Mouse (Mus musculus) lung, embryonic 16.5 days (tissue): ENCODE results near the gene E2f3. TPM values are rescaled to one million over a fixed set of nuclear protein-coding genes. Genes with fewer than 3 reads are reported as not detected.

Source experiments
- ATAC-seq: fragments of 200-750 bp; cut with Nextera tagmentation; 2 replicates; pipeline ENCODE4 v1.8.0; 2017; ENCODE audit warnings: low read depth, mild to moderate bottlenecking, moderate library complexity
- H3K27ac ChIP-seq: fragments of 300-500 bp; sonication (generic); 2 replicates; pipeline ENCODE4 v1.5.1; 2014; ENCODE audit warnings: mild to moderate bottlenecking, control low read depth, low read length
- H3K27me3 ChIP-seq: fragments of 300-500 bp; sonication (generic); 2 replicates; pipeline ENCODE4 v1.6.1; 2014; ENCODE audit warnings: low read depth, low read length, mixed read lengths; ENCODE audit not compliant: control insufficient read depth, insufficient read depth
- H3K36me3 ChIP-seq: fragments of 300-500 bp; sonication (generic); 2 replicates; pipeline ENCODE4 v1.6.1; 2014; ENCODE audit warnings: low read length; ENCODE audit not compliant: control insufficient read depth, insufficient read depth
- H3K4me1 ChIP-seq: fragments of 300-500 bp; sonication (generic); replicated peaks from 2 replicates; pipeline ENCODE4 v1.6.1; 2014; ENCODE audit warnings: low read length, mixed read lengths; ENCODE audit not compliant: control insufficient read depth, insufficient read depth
- H3K4me2 ChIP-seq: fragments of 300-500 bp; sonication (generic); 2 replicates; pipeline ENCODE4 v1.6.1; 2014; ENCODE audit warnings: low read depth, low read length, control low read depth
- H3K4me3 ChIP-seq: fragments of 300-500 bp; sonication (generic); 2 replicates; pipeline ENCODE4 v1.5.1; 2014; ENCODE audit warnings: mild to moderate bottlenecking, low read length, control low read depth
- H3K9ac ChIP-seq: fragments of 300-500 bp; sonication (generic); 2 replicates; pipeline ENCODE4 v1.6.1; 2014; ENCODE audit warnings: low read length, control low read depth
- H3K9me3 ChIP-seq: fragments of 300-500 bp; sonication (generic); 2 replicates; pipeline ENCODE4 v1.6.1; 2016; ENCODE audit warnings: low read length; ENCODE audit not compliant: control insufficient read depth
- WGBS: fragments of 180-500 bp; shearing (Covaris S2); extraction: QIAGEN DNeasy Blood & Tissue Kit; methylation state at CpG from one replicate; pipeline ENCODE4 v1.1.7; 2014; 5-methylcytosine and 5-hydroxymethylcytosine counted together
- polyA plus RNA-seq: library from polyadenylated mRNA; unstranded; fragments of >200 nt; fragmentation: Nextera tagmentation; extraction: Ambion mirVana; gene quantifications from 2 replicates; pipeline ENCODE4 v1.2.1, GENCODE M21; 2015

E2f3 gene
- polyA plus RNA-seq, 1 experiment from 2014 or later, result 11.3 TPM

- 87% methylated on average over 5 of the region's 5 CpGs for WGBS
- H3K27me3 ChIP-seq, result no peaks in the 10 kb centered on the region
- H3K4me2 ChIP-seq, result no peak overlapping the region
- no peaks in the 10 kb centered on the region for H3K9me3 ChIP-seq
- no peak for ATAC-seq
- no peak overlapping the region for H3K27ac ChIP-seq
- H3K9ac ChIP-seq, result no peak overlapping the region
- 0 out of 2 replicates have a peak, but pooled peaks cover 3% of the 10 kb centered on the region for H3K36me3 ChIP-seq
- H3K4me1 ChIP-seq, result no peaks in the 10 kb centered on the region
- no peak overlapping the region for H3K4me3 ChIP-seq
Measured at GRCm38 (mm10) chr13:29967367-29967766, 18.5 kb downstream of the E2f3 start.

DNA sequence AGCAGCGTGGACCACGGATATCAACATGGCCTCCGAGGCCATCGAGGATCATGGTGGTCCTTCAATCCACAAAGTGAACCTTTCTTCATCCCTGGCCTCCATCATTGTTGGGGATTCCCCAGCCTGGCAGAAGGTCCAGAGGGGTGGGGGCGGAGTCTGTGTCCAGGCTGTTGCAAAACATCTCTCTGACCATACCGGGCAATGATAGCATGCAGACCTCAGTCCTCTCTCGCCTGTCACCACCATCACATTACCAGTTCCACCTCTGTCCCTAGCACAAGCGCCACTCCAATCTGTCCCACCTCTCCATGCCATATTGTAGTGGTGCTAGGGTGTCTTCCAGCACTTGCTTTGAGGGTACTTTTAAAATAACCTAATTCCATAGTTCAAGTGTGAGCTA, 18.9 kb downstream of the E2f3 start:
- Histone ChIP-seq H3K4me2 (no peak overlapping the region), H3K27me3 (no peaks in the 10 kb centered on the region), H3K27ac (no peak overlapping the region), H3K4me1 (no peaks in the 10 kb centered on the region), H3K4me3 (no peak overlapping the region), H3K9ac (no peak overlapping the region), H3K36me3 (0 out of 2 replicates have a peak, but pooled peaks cover 3% of the 10 kb centered on the region), H3K9me3 (no peaks in the 10 kb centered on the region)
- 95% methylated on average over 8 of the region's 8 CpGs for WGBS
- ATAC-seq, result no peak

- no peak overlapping the region for H3K4me3 ChIP-seq
Measured at GRCm38 (mm10) chr13:29964087-29964486, 21.8 kb downstream of the E2f3 start.

GRCm38 (mm10) chr13:29960416-29960815, 25.4 kb downstream of the E2f3 start:
- 88% methylated on average over 6 of the region's 6 CpGs for WGBS
- no peaks in the 10 kb centered on the region for H3K9me3 ChIP-seq
- no peak overlapping the region for H3K4me2 ChIP-seq
- no peak overlapping the region for H3K4me3 ChIP-seq
- no peak overlapping the region for H3K9ac ChIP-seq
- H3K27me3 ChIP-seq, result no peaks in the 10 kb centered on the region
- H3K36me3 ChIP-seq, result no peaks in the 10 kb centered on the region
- no peaks in the 10 kb centered on the region for H3K4me1 ChIP-seq
- H3K27ac ChIP-seq, result no peak overlapping the region
- ATAC-seq, result no peak

More at GRCm38 (mm10) chr13:29964087-29964486, 21.8 kb downstream of the E2f3 start:
- no peaks in the 10 kb centered on the region for H3K4me1 ChIP-seq
- H3K9ac ChIP-seq, result no peak overlapping the region
- H3K27ac ChIP-seq, result no peak overlapping the region
- H3K36me3 ChIP-seq, result 0 out of 2 replicates have a peak, but pooled peaks cover 3% of the 10 kb centered on the region
- H3K27me3 ChIP-seq, result no peaks in the 10 kb centered on the region
- no peak overlapping the region for H3K4me2 ChIP-seq
- ATAC-seq, result no peak
- WGBS, result 90% methylated on average over 6 of the region's 6 CpGs
- H3K9me3 ChIP-seq, result no peaks in the 10 kb centered on the region

- Histone ChIP-seq H3K27me3 (no peaks in the 10 kb centered on the region), H3K4me1 (no peaks in the 10 kb centered on the region), H3K9ac (no peak overlapping the region), H3K36me3 (peaks cover under 1% of the 10 kb centered on the region; the same call in 1 of the 2 replicates), H3K27ac (no peak overlapping the region), H3K4me2 (no peak overlapping the region), H3K9me3 (0 out of 2 replicates have a peak, but pooled peaks cover 3% of the 10 kb centered on the region), H3K4me3 (no peak overlapping the region)
- ATAC-seq, result 0 out of 2 replicates have a peak, but pooled peaks have one; percentile 45
- WGBS, result 70% methylated on average over 9 of the region's 9 CpGs
Measured at GRCm38 (mm10) chr13:29957731-29958254, 28.1 kb downstream of the E2f3 start.

DNA sequence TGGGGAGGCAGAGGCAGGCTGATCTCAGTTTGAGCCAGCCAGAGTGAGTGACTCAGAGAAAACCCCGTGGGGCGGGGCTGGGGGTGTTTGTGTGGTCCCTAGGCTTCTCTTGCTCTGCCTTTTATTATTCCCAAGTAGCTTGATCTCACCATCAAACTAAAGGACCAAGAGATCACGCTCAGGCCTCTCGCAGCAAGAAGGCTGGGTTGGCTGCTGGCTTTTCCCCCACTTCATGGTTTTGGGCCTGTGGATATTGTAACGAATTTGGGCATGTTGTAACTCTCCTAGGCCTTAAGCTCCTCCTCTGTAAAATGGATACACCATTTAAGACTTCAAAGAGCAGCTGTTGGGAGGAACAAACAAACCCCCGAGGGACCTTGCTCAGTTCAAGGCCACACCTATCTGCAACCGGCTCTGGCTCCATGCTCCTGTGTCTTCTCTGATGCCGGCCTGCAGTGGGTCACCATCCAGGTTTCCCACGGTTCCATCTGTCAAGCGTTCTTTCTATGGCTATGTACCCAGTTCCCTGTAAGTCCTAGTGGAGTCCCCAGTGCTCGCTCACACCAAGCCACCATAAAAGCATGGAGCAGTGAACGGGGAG, 28.9 kb downstream of the E2f3 start:
- Histone ChIP-seq H3K9ac (no peak overlapping the region), H3K4me3 (no peak overlapping the region), H3K36me3 (peaks cover 3% of the 10 kb centered on the region; the same call in 1 of the 2 replicates), H3K4me1 (no peaks in the 10 kb centered on the region), H3K27ac (no peak overlapping the region), H3K9me3 (0 out of 2 replicates have a peak, but pooled peaks cover 3% of the 10 kb centered on the region), H3K4me2 (no peak overlapping the region), H3K27me3 (no peaks in the 10 kb centered on the region)
- WGBS, result 87% methylated on average over 12 of the region's 12 CpGs
- no peak for ATAC-seq

DNA sequence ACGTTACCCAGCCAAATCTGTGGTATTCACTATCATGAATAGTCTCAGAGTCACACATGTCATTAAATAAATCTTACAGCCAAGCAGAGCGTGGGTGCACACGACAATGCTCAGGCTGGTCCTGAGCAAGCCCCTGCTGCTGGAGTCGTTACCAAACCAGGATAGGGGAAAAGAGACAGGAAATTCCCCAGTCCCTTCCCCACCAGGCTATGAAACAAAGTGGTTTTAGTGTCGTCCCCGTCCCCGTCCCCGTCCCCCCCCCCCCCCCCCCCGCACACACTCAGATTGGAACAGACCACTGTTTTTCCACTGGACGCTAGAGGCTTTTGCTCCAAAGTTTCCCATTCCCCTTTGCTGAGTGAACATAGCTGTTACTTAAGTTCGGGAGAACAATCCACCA, 30.6 kb downstream of the E2f3 start:
- 0 out of 2 replicates have a peak, but pooled peaks cover 3% of the 10 kb centered on the region for H3K9me3 ChIP-seq
- no peak for ATAC-seq
- H3K4me1 ChIP-seq, result no peaks in the 10 kb centered on the region
- H3K27me3 ChIP-seq, result no peaks in the 10 kb centered on the region
- H3K9ac ChIP-seq, result no peak overlapping the region
- no peak overlapping the region for H3K27ac ChIP-seq
- H3K36me3 ChIP-seq, result peaks cover 3% of the 10 kb centered on the region
- WGBS, result 75% methylated on average over 8 of the region's 11 CpGs
- H3K4me2 ChIP-seq, result no peak overlapping the region
- no peak overlapping the region for H3K4me3 ChIP-seq

GRCm38 (mm10) chr13:29954741-29955140, 31.1 kb downstream of the E2f3 start:
- peaks cover 3% of the 10 kb centered on the region for H3K36me3 ChIP-seq
- H3K27me3 ChIP-seq, result no peaks in the 10 kb centered on the region
- 95% methylated on average over 10 of the region's 10 CpGs for WGBS
- H3K4me3 ChIP-seq, result no peak overlapping the region
- ATAC-seq, result no peak
- no peak overlapping the region for H3K27ac ChIP-seq
- H3K4me2 ChIP-seq, result no peak overlapping the region
- H3K4me1 ChIP-seq, result no peaks in the 10 kb centered on the region
- 0 out of 2 replicates have a peak, but pooled peaks cover 3% of the 10 kb centered on the region for H3K9me3 ChIP-seq
- no peak overlapping the region for H3K9ac ChIP-seq

GRCm38 (mm10) chr13:29953417-29954045, 32.3 kb downstream of the E2f3 start:
- ATAC-seq, result no peak
- Histone ChIP-seq H3K4me1 (no peaks in the 10 kb centered on the region), H3K27ac (no peak overlapping the region), H3K9me3 (0 out of 2 replicates have a peak, but pooled peaks cover 3% of the 10 kb centered on the region), H3K4me2 (no peak overlapping the region), H3K36me3 (peaks cover 3% of the 10 kb centered on the region), H3K4me3 (no peak overlapping the region), H3K9ac (no peak overlapping the region), H3K27me3 (no peaks in the 10 kb centered on the region)
- 95% methylated on average over 4 of the region's 4 CpGs for WGBS
